Mouse (Mus musculus) myocyte (in vitro differentiated cells): ENCODE results near the gene Klrb1c. TPM values are rescaled to one million over a fixed set of nuclear protein-coding genes. Genes with fewer than 3 reads are reported as not detected.
A peak's percentile ranks its signal among the peaks of the same experiment; 100 is the strongest.

Source experiments
- H3K27me3 ChIP-seq: one replicate; pipeline ENCODE4 v1.6.1; 2011; ENCODE audit not compliant: control insufficient read depth, insufficient read depth, insufficient read length
- H3K36me3 ChIP-seq: one replicate; pipeline ENCODE4 v1.6.1; 2011; ENCODE audit not compliant: control insufficient read depth, insufficient read depth
- H3K4me2 ChIP-seq: one replicate; pipeline ENCODE4 v1.6.1; 2011; ENCODE audit warnings: low read depth, control low read depth
- H3K4me3 ChIP-seq: one replicate; pipeline ENCODE4 v1.5.1; 2011; ENCODE audit warnings: mild to moderate bottlenecking, control low read depth, moderate library complexity
- H3K79me2 ChIP-seq: one replicate; pipeline ENCODE4 v1.6.1; 2011; ENCODE audit not compliant: control insufficient read depth, insufficient read depth
- H3ac ChIP-seq: one replicate; pipeline ENCODE4 v1.6.1; 2011; ENCODE audit not compliant: control insufficient read depth, insufficient read length
- CEBPB ChIP-seq: IDR thresholded peaks from 2 replicates; pipeline ENCODE4 v1.6.1; 2011; ENCODE audit warnings: mild to moderate bottlenecking, moderate library complexity; ENCODE audit not compliant: poor library complexity, insufficient read depth, severe bottlenecking
- E2F4 ChIP-seq: IDR thresholded peaks from one replicate; pipeline ENCODE4 v1.6.1; 2011; ENCODE audit warnings: mild to moderate bottlenecking, control low read depth, moderate library complexity; ENCODE audit not compliant: insufficient read depth
- MAX ChIP-seq: IDR thresholded peaks from one replicate; pipeline ENCODE4 v1.6.1; 2011; ENCODE audit warnings: low read depth, mild to moderate bottlenecking, control low read depth
- MYOD1 ChIP-seq, 3 experiments: IDR thresholded peaks; one replicate each; pipeline ENCODE4 v1.6.1; 2011; ENCODE audit warnings: control low read depth in 2 of 3, low read depth in 2 of 3, mild to moderate bottlenecking in 2 of 3, moderate library complexity in 1 of 3; ENCODE audit not compliant: insufficient read length in 2 of 3, control insufficient read depth in 1 of 3
- MYOG ChIP-seq, 3 experiments: IDR thresholded peaks; one replicate each; pipeline ENCODE4 v1.6.1; 2011; ENCODE audit warnings: control low read depth in 2 of 3, low read depth in 2 of 3, mild to moderate bottlenecking in 2 of 3; ENCODE audit not compliant: insufficient read length in 2 of 3, control insufficient read depth in 1 of 3, insufficient read depth in 1 of 3
- POLR2A ChIP-seq: IDR thresholded peaks from one replicate; pipeline ENCODE4 v1.6.1; 2011; ENCODE audit warnings: low read depth, mild to moderate bottlenecking, control low read depth, moderate library complexity; ENCODE audit not compliant: insufficient read length
- POLR2AphosphoS2 ChIP-seq: IDR thresholded peaks from one replicate; pipeline ENCODE4 v1.6.1; 2011; ENCODE audit warnings: low read depth, control low read depth; ENCODE audit not compliant: insufficient read length
- REST ChIP-seq: IDR thresholded peaks from one replicate; pipeline ENCODE4 v1.6.1; 2011; ENCODE audit warnings: mild to moderate bottlenecking, control low read depth, moderate library complexity; ENCODE audit not compliant: insufficient read depth, insufficient read length
- SRF ChIP-seq: IDR thresholded peaks from one replicate; pipeline ENCODE4 v1.6.1; 2011; ENCODE audit warnings: low read depth; ENCODE audit not compliant: control insufficient read depth, insufficient read length
- TCF12 ChIP-seq: IDR thresholded peaks from one replicate; pipeline ENCODE4 v1.6.1; 2011; ENCODE audit warnings: mild to moderate bottlenecking, control low read depth; ENCODE audit not compliant: poor library complexity, insufficient read depth, severe bottlenecking
- TCF3 ChIP-seq: IDR thresholded peaks from one replicate; pipeline ENCODE4 v1.6.1; 2011; ENCODE audit warnings: low read depth, control low read depth; ENCODE audit not compliant: insufficient read length
- USF1 ChIP-seq: IDR thresholded peaks from one replicate; pipeline ENCODE4 v1.6.1; 2011; ENCODE audit warnings: low read depth, mild to moderate bottlenecking, control low read depth, moderate library complexity
- polyA plus RNA-seq: library from polyadenylated mRNA; unstranded; fragments of >200 nt; fragmentation: generic; extraction: Trizol; gene quantifications from one replicate; pipeline ENCODE4 v1.2.1, GENCODE M21; 2012; ENCODE audit warnings: missing spikeins

The Klrb1c gene
- not detected for polyA plus RNA-seq

DNA sequence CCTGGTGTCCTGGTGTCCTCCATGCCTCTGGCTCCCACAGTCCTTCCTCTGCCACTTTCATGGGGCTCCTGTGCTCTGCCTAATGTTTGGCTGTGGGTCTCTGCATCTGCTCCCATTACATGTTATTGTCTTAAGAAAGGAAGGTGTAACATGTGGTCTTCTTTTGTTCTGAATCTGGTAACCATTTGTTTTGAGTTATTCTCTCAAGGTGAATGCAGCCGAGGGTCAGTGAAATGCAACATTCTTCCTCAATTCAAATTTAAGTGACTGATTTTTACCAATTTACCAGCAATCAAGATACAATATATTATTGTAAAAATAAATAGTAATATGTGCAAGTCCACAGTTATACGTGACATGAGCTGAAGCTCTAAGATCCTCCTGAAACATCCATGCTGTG is at the start of gene Klrb1c:
Klrb1c (minus strand) TSS at position 101 of the 400 bp plus-strand sequence.
- no peak within 1 kb of the TSS for H3K4me3 ChIP-seq
- TF ChIP-seq E2F4 (no peak), MYOG (IDR thresholded peaks at IDR 0.05; ENCODE audit: control insufficient read depth in 1 of 3, insufficient read depth in 1 of 3, insufficient read length in 2 of 3, low read depth in 2 of 3) (no peak), TCF12 (no peak), SRF (no peak), POLR2AphosphoS2 (no peak), MAX (no peak), CEBPB (no peak), MYOD1 (IDR thresholded peaks at IDR 0.05; ENCODE audit: control insufficient read depth in 1 of 3, insufficient read length in 2 of 3, low read depth in 2 of 3) (no peak), POLR2A (no peak), USF1 (no peak), REST (no peak), TCF3 (no peak)
- H3K79me2 ChIP-seq, result no peaks in the 10 kb centered on the region
- H3ac ChIP-seq, result no peak within 1 kb of the TSS
- no peaks in the 10 kb centered on the region for H3K36me3 ChIP-seq
- no peaks in the 10 kb centered on the region for H3K27me3 ChIP-seq
- no peak within 1 kb of the TSS for H3K4me2 ChIP-seq

DNA sequence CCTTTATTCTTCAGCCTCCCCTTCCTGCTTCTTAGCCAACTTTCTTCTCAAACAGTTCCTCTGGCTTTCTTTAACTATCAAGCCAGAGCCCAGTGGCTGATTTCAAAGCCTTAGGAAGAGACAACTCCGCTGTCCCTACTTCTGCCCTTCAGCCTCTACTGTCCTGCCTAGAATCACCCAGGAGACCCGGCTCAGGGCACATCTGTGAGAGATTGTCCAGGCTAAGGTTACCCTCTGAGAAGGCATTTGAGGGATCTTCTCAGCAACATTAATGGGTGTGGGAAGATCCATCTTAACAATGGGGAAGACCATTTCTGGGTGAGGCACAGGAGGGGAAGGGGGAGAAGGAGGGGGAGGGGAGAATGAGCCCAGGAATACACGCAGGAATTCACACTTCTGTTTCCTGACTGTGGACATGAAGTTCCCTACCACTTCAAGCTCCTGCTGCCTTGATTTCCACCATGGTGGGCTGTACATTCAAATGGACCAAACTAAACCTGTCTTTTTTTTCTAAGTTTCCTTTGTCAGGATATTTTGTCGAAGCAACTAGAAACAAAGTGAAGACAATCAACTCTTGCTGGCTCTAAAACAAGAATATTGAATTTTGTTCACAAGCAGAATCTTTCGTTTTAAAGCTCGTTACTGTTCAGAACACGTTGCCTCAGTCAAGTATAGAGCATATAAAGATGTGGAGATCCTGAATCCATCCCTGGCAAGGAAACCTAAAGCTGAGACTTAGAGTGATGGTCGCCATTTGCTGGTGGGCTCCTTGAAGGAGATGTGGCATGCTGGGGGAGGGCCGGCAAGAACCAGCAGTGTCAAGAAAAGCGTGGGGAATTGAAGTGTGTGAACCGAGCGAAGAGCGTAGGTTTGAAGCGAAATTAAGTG is 48.7 kb upstream of the Klrb1c start:
- Histone ChIP-seq H3K27me3 (no peaks in the 10 kb centered on the region), H3K36me3 (no peaks in the 10 kb centered on the region), H3ac (peak overlapping the region; percentile 69), H3K4me2 (peak overlapping the region; percentile 83), H3K4me3 (peak overlapping the region; percentile 70), H3K79me2 (no peaks in the 10 kb centered on the region)
- TF ChIP-seq E2F4, result no peak
- TF ChIP-seq SRF, result no peak
- TF ChIP-seq REST, result no peak
- TF ChIP-seq POLR2A, result no peak
- TF ChIP-seq USF1, result no peak
- no peak for TF ChIP-seq POLR2AphosphoS2

DNA sequence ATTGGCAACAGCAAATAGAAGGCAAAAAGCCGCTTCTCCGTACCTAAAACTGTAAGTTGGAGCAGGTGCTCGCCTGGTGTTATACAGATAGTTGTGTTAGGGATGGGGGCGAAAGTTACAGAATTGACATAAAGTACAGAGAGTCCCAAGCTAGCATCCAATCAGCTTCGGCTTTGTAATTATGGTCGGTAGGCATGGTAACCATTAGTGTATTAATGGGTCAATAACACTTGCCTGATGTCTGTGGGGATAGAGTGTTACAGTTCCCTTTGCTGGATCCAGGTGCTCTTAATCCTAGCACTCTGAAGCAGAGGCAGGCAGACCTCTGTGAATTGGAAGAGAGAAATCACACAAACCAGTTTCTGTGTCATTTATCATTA is 47.9 kb upstream of the Klrb1c start:
- H3K36me3 ChIP-seq, result no peaks in the 10 kb centered on the region
- H3K79me2 ChIP-seq, result no peaks in the 10 kb centered on the region
- H3ac ChIP-seq, result no peak overlapping the region
- no peak for TF ChIP-seq POLR2A
- H3K27me3 ChIP-seq, result no peaks in the 10 kb centered on the region
- H3K4me3 ChIP-seq, result peak overlapping the region; percentile 70
- peak overlapping the region; percentile 83 for H3K4me2 ChIP-seq

DNA sequence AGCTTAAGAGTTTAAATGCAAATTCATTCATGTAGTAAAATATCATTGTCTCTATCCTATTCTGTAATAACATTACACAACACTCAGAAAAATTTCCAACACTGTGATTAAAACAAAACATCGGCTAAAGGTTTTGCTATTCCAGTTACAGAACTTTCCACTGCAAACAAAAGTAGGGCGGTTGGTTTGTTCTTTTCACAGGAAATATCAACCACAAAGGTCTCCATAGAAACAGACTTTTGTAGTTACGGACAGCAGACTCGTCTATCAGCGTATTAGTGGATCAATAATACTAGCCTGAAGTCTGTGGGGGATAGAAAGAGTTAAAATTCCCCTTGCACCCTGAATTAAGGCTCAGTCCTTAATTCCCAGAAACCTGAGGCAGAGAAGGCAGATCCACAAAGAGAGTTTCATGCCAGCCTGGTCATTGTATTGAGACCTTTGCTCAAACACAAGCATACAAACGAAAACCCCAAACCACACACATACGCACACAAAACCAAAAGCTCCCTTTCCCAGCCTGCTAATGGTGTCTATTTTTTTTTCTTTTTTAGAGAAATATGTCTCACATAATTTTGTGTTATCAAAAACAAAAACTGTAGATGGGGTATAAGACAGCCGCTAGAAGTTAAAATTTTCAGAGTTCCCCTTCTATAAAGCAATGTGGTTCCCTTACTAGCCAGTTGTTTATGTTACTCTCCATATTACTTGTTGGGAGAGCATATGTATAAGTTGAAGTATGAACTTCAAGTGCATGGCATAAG is 47.4 kb upstream of the Klrb1c start:
- Histone ChIP-seq H3K4me3 (no peak overlapping the region), H3K27me3 (no peaks in the 10 kb centered on the region), H3ac (no peak overlapping the region), H3K36me3 (no peaks in the 10 kb centered on the region), H3K79me2 (no peaks in the 10 kb centered on the region), H3K4me2 (no peak overlapping the region)
- TF ChIP-seq TCF3 (no peak), MAX (no peak)

DNA sequence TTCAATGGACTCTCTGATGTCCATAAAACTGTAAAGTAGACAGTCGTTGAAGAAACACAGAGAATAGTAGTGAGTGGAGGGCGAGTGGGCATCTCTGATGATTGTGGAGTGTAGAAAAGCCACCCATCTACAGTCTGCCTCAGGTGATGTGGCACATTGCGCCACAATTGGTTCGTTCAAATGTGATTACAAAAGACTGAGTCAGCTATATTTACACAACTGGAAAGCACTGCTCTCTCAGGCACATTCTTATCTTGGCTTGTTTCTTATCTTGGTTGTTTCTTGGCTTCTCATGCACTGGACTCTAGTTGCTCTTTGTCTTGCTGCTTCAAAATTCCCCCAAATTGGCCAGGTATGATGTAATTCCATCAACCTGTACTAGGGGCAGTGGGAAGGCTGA is 46.6 kb upstream of the Klrb1c start:
- H3K4me2 ChIP-seq, result no peak overlapping the region
- H3K27me3 ChIP-seq, result no peaks in the 10 kb centered on the region
- no peak for TF ChIP-seq TCF12
- no peak for TF ChIP-seq MYOG (IDR thresholded peaks at IDR 0.05; ENCODE audit: control insufficient read depth in 1 of 3, insufficient read depth in 1 of 3, insufficient read length in 2 of 3, low read depth in 2 of 3)
- TF ChIP-seq USF1, result no peak
- H3K36me3 ChIP-seq, result no peaks in the 10 kb centered on the region
- no peaks in the 10 kb centered on the region for H3K79me2 ChIP-seq
- no peak overlapping the region for H3ac ChIP-seq
- H3K4me3 ChIP-seq, result no peak overlapping the region

DNA sequence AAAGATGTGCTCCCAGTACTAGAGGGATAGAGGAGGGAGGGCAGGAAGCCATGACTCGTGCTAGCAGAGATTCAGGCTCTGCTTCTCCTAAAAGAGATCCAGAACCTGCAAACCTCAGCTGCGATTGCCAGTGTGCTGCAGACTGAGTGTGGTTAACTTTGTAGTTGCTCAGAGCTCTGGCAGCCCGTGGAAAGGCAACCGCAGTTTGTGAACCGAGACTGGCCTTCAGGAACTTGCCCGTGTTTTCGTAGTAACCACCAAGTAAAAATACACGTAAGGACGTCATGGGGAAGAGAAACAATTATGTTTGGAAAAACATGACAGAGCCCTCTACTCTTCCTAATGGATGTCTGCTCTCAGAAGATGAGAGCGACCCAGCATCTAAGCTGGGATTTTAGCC is 44.0 kb upstream of the Klrb1c start:
- H3K36me3 ChIP-seq, result no peaks in the 10 kb centered on the region
- no peak for TF ChIP-seq POLR2A
- no peak for TF ChIP-seq E2F4
- TF ChIP-seq MYOD1 (IDR thresholded peaks at IDR 0.05; ENCODE audit: control insufficient read depth in 1 of 3, insufficient read length in 2 of 3, low read depth in 2 of 3), result no peak
- TF ChIP-seq TCF3, result no peak
- no peaks in the 10 kb centered on the region for H3K79me2 ChIP-seq
- no peaks in the 10 kb centered on the region for H3K27me3 ChIP-seq
- H3K4me3 ChIP-seq, result no peak overlapping the region
- no peak overlapping the region for H3ac ChIP-seq
- H3K4me2 ChIP-seq, result no peak overlapping the region
